Mouse (Mus musculus) hindlimb bud, embryonic 11.5 days (tissue): Measurements from ENCODE around the gene Tmigd3.

ENCODE experiments used
- DNase-seq: peaks from one replicate; pipeline ENCODE4 v3.0.0-alpha.2; 2012; ENCODE audit warnings: low read depth, low spot score; ENCODE audit errors: extremely low spot score

The Tmigd3 gene

DNA sequence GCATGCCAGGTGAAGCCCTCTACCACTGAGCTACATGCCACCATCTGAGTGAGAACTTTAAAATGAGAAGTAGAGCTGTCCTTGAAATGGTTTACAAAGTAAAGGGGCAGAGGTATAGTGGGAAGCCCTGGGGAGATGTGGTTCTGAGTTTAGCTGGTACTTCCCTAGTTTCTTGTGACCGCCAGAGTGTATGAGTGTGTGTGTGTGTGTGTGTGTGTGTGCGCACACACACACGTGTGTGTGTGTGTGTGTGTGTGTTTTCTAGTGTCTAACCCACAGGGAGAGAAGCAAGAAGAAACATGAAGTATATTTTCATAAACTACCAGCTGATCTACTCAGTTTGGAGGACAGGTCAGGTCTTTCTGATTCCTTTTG is 57.5 kb downstream of the Tmigd3 start:
- no peak for DNase-seq

DNA sequence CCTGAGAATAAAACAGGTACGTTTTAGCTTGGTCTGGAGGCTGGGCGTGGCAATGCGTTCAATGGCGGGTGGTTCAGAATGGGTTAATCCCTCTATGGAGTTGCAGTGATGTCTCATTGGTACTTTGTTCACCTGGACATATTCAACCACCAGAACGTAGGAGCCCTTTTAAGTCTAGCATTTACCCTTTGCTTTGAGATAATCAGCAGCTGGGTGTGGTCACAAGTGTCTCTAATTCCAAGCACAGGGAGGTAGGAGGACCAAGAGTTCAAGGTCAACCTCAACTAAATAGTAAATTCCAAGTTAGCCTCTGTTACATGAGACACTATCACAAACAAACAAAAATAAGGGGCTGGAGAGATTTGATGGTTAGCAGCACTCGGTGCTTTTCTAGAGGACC is 58.1 kb downstream of the Tmigd3 start:
- no peak for DNase-seq

DNA sequence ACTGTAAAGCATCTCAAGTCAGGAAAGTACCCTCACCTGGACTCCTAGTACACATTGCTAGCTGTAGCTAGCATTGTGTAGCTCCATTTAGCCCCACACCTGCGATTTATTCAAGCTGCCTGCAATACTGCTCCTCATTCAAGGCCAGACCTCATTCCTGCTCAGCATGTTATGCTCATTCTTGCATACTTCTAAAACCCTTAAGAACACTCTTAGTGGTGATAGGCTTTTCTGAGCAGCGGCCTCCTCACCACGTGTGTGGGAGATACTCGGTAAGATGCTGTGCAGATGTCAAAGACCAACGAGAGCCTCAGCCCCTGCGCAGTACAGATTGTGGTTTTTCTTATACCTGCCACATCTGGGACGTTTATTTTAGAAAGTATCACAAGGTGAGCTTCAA is 59.1 kb downstream of the Tmigd3 start:
- no peak for DNase-seq

DNA sequence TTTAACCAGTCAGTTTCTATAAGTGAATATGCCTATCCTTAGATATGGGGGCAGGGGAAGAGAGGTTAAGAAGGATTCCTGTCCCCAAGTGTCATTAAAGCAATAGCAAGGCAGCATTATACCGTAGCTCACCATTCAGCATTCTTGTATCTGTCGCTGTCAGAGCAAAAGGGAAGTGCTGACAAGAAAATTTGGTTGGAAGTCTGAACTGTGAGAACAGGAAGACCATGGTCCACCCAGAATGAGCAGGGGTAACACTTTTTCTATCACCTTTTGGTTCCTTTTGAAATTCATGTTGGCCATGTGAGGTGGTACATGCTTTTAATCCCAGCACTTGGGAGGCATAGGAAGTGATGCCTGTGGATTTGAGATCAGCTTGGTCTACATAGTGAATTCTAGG is 60.4 kb downstream of the Tmigd3 start:
- no peak for DNase-seq

DNA sequence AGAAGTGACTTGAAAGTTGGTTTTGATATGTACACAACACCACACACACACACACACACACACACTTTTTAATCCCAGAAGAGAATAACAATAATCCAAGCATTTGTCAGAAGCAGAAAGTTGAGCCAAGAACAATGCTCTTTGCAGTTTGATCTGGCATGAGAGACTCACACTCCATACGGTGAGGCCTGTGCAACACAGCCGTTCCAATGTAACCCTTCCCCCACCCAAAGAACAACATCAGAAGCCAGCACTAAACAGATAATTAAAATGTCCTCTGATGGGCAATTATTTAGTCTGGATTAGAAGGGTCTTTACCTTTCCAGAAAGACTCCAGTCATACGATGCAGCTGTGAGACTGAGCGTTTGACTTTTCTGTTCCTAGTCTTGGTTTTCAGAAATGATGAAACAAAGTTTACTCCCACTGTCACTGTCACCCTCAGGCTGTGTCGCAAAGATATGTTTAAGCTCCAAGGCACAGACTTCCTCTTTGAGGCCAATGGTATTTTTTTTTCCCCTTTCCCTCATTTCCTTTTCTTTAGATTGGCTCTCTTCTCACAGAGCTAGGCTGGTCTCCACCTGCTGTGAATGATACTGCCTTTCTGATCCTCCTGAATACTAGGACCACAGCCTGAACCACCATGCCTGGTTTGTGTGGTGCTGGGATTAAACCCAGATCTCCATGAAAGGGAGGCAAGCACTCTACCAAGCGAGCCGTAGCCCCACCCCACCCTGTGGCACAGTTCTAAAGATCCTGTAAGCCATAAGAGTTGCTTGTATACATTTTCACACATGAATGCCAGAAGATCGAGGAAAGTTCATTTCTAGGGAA is 61.8 kb downstream of the Tmigd3 start, which contains the start of gene I830077J02Rik:
Gene I830077J02Rik, minus strand, starts transcription at position 425 of the 832 bp plus-strand sequence.
- no peak for DNase-seq

DNA sequence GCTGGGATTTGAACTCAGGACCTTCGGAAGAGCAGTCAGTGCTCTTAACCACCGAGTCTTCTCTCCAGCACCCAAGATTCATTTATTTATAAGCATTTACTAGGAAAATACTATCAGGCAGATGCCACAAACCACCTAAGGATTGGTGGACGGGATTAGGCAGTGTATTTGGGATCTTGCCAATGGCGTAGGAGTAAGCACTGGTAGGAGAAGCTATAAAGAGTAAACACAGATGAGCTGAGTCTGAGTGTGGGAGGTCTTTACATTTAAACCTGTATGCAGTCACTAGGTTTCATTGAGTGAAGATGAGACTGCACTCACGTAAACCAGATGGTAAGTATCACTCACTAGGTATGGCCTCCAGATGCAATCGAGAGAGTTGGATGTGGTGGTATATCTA is 63.2 kb downstream of the Tmigd3 start:
- no peak for DNase-seq

DNA sequence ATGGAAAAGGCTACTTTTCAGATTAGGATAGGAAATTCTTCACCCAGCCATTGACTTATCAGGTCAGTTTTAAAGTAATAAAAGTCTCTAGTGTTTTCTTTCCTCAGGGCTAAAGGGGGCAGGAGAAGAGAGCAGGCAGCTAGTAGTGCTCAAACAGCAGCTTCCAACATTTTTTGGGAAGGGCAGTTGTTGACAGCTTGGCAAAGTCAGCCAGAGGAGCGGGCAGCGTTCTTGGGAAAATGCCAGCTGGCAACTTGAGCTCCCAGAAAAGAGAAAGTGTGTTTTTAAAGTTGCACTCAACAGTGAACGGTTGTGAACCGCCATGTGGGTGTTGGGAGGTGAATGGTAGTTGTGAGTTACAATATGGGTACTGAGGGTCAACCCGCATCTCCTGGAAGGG is 64.3 kb downstream of the Tmigd3 start:
- DNase-seq: no peak

DNA sequence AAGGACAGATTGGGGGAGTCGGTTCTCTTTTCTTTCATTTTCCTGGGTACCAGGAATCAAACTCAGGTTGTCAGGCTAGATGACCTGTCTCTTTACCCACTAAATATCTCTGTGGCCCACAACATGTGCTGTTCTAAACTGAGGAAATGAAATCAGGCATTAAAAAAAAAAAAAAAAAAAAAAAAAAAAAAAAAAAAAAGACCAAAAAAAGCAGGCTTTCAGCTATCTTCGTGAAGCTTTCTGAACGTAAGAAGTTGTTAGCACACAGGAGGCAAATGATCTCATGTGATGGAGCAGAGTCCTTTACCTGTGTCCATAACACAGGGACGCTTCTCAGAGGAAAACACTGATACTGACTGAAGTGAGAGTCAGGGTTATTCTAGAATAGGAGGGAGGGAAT is 65.4 kb downstream of the Tmigd3 start:
- no peak for DNase-seq

DNA sequence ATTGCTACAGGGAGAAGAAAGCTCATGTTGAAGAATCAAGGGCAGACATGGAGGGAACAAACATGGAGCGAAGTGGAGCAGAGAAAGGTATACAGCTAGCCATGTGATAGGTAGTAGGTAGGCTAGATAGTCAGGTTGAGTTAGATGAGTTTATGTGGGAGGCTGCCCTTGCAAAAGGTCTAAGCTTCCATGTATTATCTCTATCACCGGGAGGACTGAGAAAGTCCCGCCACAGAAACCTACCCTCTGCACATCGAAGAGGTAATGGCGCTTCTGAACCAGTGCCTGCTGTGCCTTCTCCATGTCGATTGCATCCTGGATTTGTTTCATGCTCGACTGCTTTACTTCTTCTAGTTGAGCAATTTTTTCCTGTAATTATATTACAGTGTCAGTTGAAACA is 80.6 kb downstream of the Tmigd3 start:
- no peak for DNase-seq

DNA sequence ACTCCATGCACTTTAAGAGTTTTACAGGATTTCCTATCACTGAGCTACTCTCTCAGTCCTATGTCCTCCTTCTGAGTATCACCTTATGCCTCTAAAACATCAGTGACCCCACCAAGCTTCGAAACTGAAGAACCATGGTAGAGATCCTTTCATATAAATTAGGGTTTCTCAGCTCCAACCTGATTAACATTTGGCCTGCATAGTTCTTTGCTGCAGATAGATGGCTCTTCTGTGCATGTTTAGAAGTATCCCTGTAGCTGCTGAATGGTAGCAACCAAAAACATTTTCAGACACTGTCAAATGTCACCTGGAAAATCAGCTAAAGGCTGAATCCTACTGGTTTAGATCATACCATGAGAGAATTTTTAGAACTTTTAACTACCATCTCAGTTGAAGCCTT is 86.5 kb downstream of the Tmigd3 start:
- no peak for DNase-seq

DNA sequence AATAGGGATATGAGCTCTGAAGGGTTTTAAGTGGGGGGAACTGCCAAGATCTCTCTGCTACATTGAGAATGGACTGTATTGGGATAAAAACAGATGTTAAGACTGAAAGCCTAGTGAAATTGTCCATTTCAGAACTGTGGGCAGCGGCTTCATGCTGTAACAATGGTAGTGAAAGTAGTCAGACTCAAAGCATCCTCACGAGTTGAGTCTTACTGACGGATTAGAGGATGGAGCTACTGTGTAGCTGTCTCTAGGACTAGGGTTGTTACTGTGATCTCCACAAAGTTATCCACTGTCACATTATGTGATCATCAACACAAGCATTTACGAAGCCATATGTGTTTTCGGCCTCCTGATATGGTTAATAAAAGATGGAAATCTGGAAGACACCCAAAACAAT is 87.5 kb downstream of the Tmigd3 start:
- no peak for DNase-seq

DNA sequence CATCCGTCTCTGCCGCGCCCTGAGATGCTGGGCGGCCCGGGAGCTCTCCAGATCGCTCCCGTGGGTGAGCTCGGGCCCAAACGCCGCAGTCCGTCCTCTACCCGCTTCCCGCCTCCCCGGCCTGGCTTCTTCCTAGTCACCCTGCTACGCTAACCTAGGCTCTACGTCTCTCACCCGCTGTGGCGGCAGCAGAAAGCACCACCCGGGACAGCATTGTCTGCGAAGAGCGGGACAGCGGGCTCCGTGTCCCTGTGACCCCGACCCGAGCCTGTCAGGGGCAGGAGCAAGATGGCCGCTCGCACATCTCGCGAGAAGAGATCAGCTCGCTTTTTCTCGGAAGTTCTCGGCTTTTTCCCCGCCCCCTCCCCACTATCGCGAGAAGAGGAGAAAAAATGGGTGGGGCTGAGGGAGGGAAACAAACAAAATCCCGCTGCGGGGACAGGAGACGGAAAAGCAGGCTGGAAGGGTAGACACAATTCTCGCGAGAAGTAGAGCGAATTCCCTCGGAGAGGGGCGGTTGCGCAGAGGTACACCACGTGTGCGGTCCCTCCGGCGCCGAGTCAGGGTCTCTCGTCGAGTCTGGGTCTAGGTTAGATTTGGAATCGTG is 88.4 kb downstream of the Tmigd3 start, which contains the start of gene Wdr77:
Gene Wdr77, plus strand, starts transcription at position 396 of the 607 bp plus-strand sequence.
- peak; percentile 99 for DNase-seq

DNA sequence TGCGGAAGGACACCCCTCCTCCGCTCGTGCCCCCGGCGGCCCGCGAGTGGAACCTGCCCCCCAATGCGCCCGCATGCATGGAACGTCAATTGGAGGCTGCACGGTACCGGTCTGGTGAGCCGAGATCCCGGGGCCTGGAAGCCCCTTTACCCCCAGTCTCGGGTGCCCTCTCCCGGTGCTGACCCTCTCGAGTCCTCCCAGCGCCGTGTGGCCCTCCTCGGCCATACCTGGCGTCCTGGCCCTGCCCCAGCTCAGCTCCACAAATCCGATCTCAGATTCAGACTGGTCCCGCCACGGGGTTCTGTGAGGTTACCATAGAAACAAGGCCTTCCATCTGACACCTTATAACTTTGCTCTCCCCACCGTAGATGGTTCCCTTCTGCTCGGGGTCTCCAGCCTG is 88.9 kb downstream of the Tmigd3 start:
- DNase-seq: no peak

DNA sequence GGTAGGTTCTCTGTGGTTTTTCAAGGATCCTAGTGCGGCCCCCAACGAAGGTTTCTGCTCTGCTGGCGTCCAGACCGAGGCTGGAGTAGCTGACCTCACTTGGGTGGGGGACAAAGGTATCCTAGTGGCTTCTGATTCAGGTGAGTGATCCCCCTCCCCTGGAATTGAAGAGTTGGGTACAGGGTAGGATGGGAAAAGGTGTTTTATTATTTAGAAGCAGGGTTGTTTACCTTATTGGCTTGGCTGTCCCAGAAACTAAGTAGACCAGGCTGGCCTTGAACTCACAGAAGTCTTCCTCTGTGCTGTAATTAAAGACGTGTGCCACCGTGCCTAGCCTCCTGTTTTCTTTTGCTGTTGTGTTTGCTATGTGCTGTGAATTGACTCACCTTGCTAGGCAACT is 89.3 kb downstream of the Tmigd3 start, which contains the start of gene Atp5f1:
Gene Atp5f1, minus strand, starts transcription at position 101 of the 400 bp plus-strand sequence.
- no peak for DNase-seq

DNA sequence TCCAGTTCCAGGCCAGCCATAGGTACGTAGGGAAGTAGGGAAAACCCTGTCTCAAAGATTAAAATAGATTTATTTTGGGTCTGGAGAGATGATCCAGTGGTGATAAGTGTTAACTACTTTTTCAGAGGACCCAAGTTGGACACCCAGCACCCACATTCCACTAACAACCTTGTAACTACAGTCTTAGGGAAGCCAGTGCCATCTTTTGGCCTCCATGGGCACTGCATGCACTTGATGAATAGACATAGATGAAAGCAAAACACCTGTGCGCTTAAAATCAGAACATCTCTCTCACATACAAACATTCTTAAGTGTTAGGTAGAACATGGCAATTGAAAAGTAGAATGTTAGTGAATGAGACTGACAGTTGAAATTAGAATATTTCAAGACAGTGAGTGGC is 90.0 kb downstream of the Tmigd3 start:
- no peak for DNase-seq

DNA sequence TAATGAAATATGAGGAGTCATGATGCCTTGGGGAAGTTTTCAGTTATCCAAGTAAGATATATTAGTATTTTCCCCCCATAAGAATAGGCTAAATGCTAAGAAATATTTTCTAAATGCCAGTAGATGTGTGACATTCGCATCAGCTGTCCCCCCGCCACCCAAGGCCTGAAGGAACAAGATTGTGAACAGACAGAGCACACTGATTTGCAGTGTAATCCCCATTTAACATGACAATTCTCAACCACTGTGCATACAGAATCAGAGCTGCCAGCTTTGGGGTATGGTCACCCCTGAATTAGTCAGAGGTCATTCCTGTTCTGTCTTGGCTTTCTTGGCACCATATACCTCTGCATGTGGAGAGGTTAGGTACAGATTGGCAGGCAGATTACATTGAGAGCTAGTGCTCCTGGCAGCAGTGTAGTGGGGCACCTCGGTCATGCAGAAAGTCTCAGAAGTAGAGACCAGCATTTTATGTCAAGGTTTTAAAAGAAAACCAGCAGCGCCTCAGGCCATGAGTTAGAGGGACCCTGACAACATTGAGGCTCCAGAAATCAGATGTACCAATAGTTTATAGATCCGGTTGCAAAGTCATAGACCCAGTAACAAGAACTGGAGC is 101.2 kb downstream of the Tmigd3 start:
- no peak for DNase-seq

DNA sequence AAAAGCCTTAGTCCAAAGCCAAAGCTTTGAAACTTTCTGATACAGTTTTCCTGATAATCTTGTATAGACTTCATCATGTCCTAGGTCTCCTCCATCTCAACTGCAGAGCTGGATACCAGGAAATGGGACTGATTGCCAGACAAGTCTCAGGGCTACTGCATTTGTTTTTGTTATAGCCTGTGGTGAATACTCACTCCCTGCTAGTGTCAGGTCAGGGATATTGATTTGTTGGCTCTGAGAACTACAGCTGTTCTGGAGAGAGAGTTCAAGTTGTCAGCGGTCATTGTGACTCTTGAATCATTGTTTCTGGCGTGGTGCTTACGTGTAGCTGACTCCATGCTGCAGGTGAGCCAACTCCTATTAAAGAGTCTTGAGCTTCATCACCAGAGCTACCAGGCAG is 102.7 kb downstream of the Tmigd3 start, which contains the start of gene Ovgp1:
Gene Ovgp1, plus strand, starts transcription at position 301 of the 400 bp plus-strand sequence.
- DNase-seq: no peak
